Mouse (Mus musculus): ENCODE measurements around the gene Parva. TPM values are rescaled to one million over a fixed set of nuclear protein-coding genes. Genes with fewer than 3 reads are reported as not detected.

The Parva gene
- polyA plus RNA-seq, 1 experiment: 269 TPM

DNA sequence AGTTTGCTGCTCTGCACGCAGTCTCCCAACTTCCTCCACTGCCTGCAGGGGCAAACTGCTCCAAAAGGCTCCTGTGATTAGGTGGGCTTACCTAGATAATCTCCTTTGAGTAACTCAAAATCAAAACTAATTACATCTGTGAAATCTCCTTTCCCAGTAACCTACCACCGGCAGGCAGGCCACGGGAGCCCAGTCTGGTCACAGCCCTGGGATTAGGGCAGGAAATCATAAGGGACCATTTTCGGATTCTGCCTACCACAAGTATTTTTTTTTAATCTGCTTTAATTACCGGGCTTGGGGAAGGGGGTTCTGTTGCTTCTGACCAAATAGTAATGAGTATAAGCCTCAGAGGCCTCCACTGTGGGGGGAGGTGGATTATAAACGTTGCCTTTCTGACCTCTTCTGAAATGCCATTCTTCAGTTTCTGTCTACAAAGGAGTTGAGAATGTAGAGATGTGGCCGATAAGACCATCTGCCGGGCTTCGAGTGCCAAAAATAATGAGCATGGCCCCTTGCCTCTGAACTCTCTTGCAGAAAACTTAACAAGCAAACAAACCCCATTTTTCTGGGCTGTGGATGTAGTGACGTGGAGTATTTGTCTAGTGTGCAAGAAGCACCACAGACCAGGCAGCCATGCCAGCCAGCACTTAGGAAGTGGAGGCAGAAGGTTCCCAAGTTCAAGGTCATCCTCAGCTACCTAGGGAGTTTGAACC, 83.2 kb downstream of the Parva start:
- Histone ChIP-seq H3K27ac (ENCODE audit: insufficient read depth, low read depth, low read length) (no peak overlapping the region), H3K4me3 (ENCODE audit: insufficient read depth, low read depth, low read length) (no peak overlapping the region), H3K4me1 (ENCODE audit: control insufficient read depth, insufficient read depth, low read length) (peaks cover 4% of the 10 kb centered on the region; the same call in 1 of the 2 replicates)
- no peak for TF ChIP-seq POLR2A (IDR thresholded peaks at IDR 0.05; ENCODE audit: insufficient read depth, low read depth, low read length)
- WGBS: 74% methylated on average over 10 of the region's 10 CpGs

GRCm38 (mm10) chr7:112511309-112511708, 84.0 kb downstream of the Parva start:
- no peak overlapping the region for H3K4me3 ChIP-seq (ENCODE audit: insufficient read depth, low read depth, low read length)
- TF ChIP-seq POLR2A (IDR thresholded peaks at IDR 0.05; ENCODE audit: insufficient read depth, low read depth, low read length) (no peak), CTCF (IDR thresholded peaks at IDR 0.05; ENCODE audit: insufficient read depth, low read depth, low read length) (no peak)
- WGBS: 56% methylated on average over 8 of the region's 8 CpGs
- H3K27ac ChIP-seq (ENCODE audit: insufficient read depth, low read depth, low read length): no peak overlapping the region
- peaks cover 4% of the 10 kb centered on the region; the same call in 1 of the 2 replicates for H3K4me1 ChIP-seq (ENCODE audit: control insufficient read depth, insufficient read depth, low read length)

DNA sequence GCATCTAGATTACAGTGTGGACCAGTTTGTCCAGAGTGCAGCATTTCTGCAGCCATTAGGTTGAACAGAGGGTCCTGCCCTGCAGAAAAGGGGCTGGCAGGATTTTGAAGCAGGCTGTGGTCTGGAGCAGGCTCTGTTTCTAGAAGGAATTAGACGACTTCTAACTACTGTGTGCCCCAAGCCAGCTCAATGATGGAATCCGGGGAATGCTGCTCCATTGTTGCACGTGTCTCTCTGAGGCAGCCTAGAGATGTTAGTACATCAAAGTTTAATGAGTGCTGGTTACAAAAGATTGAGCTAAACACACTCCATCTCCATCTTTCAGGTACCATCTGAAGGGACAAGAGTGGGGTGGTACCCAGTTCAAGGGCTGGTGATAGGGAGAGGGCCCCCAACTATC, 85.0 kb downstream of the Parva start:
- Histone ChIP-seq H3K27ac (ENCODE audit: insufficient read depth, low read depth, low read length) (no peak overlapping the region), H3K4me1 (ENCODE audit: control insufficient read depth, insufficient read depth, low read length) (peaks cover under 1% of the 10 kb centered on the region; the same call in 1 of the 2 replicates), H3K4me3 (ENCODE audit: insufficient read depth, low read depth, low read length) (no peak overlapping the region)
- WGBS: 83% methylated on average over 3 of the region's 3 CpGs
- TF ChIP-seq CTCF (IDR thresholded peaks at IDR 0.05; ENCODE audit: insufficient read depth, low read depth, low read length) (no peak), POLR2A (IDR thresholded peaks at IDR 0.05; ENCODE audit: insufficient read depth, low read depth, low read length) (no peak)

DNA sequence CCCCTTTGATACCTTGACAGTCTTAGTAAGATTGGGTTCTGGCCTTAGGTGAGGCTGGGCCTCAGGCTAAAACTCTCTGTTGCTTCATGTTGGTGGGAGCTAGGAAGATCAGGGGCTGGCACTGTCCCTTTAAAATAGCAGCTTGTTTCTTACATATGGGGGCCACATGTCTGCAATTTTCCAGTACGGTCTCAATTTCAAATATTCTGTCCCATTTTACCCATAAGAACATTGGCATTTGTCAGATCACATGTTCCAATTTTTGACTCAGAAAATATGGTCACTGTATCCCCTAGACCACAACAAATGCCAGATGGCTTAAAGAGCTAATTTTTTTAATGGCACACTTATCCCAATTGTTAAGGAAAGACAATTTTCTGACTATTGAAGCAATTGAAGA, 85.6 kb downstream of the Parva start:
- no peak overlapping the region for H3K4me3 ChIP-seq (ENCODE audit: insufficient read depth, low read depth, low read length)

DNA sequence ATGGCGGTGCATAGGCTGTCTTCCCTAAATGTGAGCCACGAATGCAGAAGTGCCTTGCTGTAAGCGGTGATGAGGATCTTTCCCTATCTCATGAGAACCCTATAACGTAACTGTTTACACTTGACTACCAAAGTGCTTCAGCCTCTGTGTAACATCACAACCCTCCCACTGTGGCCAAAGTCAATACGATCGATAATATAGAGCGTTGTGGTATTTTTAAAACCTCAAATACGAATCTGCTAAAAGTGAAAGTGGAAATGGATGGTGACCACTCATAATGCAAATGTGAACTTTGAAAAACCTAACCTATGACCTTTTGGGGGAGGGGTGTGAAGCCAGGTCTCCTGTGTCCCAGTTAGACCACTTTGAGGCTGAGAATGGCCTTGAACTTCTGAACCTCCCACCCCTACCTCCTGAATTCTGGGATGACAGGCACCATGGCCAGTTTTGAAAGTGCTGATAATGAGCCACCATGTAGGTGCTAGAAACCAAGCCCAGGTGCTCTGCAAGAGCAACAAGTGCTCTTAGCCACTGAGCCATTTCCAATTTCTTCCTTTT, 87.4 kb downstream of the Parva start:
- WGBS: 96% methylated on average over 8 of the region's 8 CpGs
- Histone ChIP-seq H3K27ac (ENCODE audit: insufficient read depth, low read depth, low read length) (no peak overlapping the region), H3K4me3 (ENCODE audit: insufficient read depth, low read depth, low read length) (no peak overlapping the region), H3K4me1 (ENCODE audit: control insufficient read depth, insufficient read depth, low read length) (peaks cover 3% of the 10 kb centered on the region; the same call in 1 of the 2 replicates)
- TF ChIP-seq CTCF (IDR thresholded peaks at IDR 0.05; ENCODE audit: insufficient read depth, low read depth, low read length): no peak
- TF ChIP-seq POLR2A (IDR thresholded peaks at IDR 0.05; ENCODE audit: insufficient read depth, low read depth, low read length): no peak

More for the DNA sequence above, 85.6 kb downstream of the Parva start:
- no peak for TF ChIP-seq CTCF (IDR thresholded peaks at IDR 0.05; ENCODE audit: insufficient read depth, low read depth, low read length)
- no peak for TF ChIP-seq POLR2A (IDR thresholded peaks at IDR 0.05; ENCODE audit: insufficient read depth, low read depth, low read length)
- H3K27ac ChIP-seq (ENCODE audit: insufficient read depth, low read depth, low read length): no peak overlapping the region
- no peaks in the 10 kb centered on the region for H3K4me1 ChIP-seq (ENCODE audit: control insufficient read depth, insufficient read depth, low read length)
- 97% methylated on average over 1 of the region's 1 CpGs for WGBS

GRCm38 (mm10) chr7:112525465-112525864, 98.2 kb downstream of the Parva start:
- H3K27ac ChIP-seq (ENCODE audit: insufficient read depth, low read depth, low read length): no peak overlapping the region
- 56% methylated on average over 6 of the region's 6 CpGs for WGBS
- TF ChIP-seq CTCF (IDR thresholded peaks at IDR 0.05; ENCODE audit: insufficient read depth, low read depth, low read length) (no peak), POLR2A (IDR thresholded peaks at IDR 0.05; ENCODE audit: insufficient read depth, low read depth, low read length) (no peak)
- no peak overlapping the region for H3K4me3 ChIP-seq (ENCODE audit: insufficient read depth, low read depth, low read length)
- peaks cover 7% of the 10 kb centered on the region; the same call in 1 of the 2 replicates for H3K4me1 ChIP-seq (ENCODE audit: control insufficient read depth, insufficient read depth, low read length)

- WGBS: 77% methylated on average over 10 of the region's 10 CpGs
- TF ChIP-seq POLR2A (IDR thresholded peaks at IDR 0.05; ENCODE audit: insufficient read depth, low read depth, low read length) (no peak), CTCF (IDR thresholded peaks at IDR 0.05; ENCODE audit: insufficient read depth, low read depth, low read length) (no peak)
- Histone ChIP-seq H3K27ac (ENCODE audit: insufficient read depth, low read depth, low read length) (no peak overlapping the region), H3K4me1 (ENCODE audit: control insufficient read depth, insufficient read depth, low read length) (peaks cover 7% of the 10 kb centered on the region; the same call in 1 of the 2 replicates), H3K4me3 (ENCODE audit: insufficient read depth, low read depth, low read length) (no peak overlapping the region)
These were observed 98.9 kb downstream of the Parva start for GRCm38 (mm10) chr7:112526226-112526625.

- no peak overlapping the region for H3K27ac ChIP-seq (ENCODE audit: insufficient read depth, low read depth, low read length)
- TF ChIP-seq POLR2A (IDR thresholded peaks at IDR 0.05; ENCODE audit: insufficient read depth, low read depth, low read length) (no peak), CTCF (IDR thresholded peaks at IDR 0.05; ENCODE audit: insufficient read depth, low read depth, low read length) (no peak)
- H3K4me3 ChIP-seq (ENCODE audit: insufficient read depth, low read depth, low read length): no peak overlapping the region
- H3K4me1 ChIP-seq (ENCODE audit: control insufficient read depth, insufficient read depth, low read length): peaks cover 7% of the 10 kb centered on the region; the same call in 1 of the 2 replicates
- WGBS: 93% methylated on average over 4 of the region's 4 CpGs
These were observed 99.9 kb downstream of the Parva start for GRCm38 (mm10) chr7:112527230-112527629.

DNA sequence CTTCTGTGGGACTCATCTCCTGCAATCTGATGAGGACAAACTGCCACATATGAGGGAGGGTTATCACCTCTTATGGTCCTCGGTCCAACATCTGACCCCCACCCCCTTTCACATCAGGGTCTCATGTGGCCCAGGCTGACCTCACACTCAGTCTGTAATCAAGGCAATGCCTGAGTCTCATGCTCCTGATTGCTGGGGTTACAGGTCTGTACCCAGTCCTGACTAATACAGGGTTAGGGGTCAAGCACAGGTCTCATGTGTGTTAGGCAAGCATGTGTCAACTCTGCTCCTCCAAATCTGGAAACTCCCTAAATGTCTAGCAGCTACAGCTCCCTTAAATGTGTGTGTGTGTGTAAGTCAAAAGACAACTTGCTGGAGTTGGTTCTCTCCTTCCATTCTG, 100.8 kb downstream of the Parva start:
- TF ChIP-seq POLR2A (IDR thresholded peaks at IDR 0.05; ENCODE audit: insufficient read depth, low read depth, low read length) (no peak), CTCF (IDR thresholded peaks at IDR 0.05; ENCODE audit: insufficient read depth, low read depth, low read length) (no peak)
- 96% methylated on average over 1 of the region's 1 CpGs for WGBS
- H3K4me1 ChIP-seq (ENCODE audit: control insufficient read depth, insufficient read depth, low read length): peaks cover 7% of the 10 kb centered on the region; the same call in 1 of the 2 replicates
- H3K27ac ChIP-seq (ENCODE audit: insufficient read depth, low read depth, low read length): no peak overlapping the region
- no peak overlapping the region for H3K4me3 ChIP-seq (ENCODE audit: insufficient read depth, low read depth, low read length)
